Mouse (Mus musculus): Measurements from ENCODE around the gene Slc25a47.

DNA sequence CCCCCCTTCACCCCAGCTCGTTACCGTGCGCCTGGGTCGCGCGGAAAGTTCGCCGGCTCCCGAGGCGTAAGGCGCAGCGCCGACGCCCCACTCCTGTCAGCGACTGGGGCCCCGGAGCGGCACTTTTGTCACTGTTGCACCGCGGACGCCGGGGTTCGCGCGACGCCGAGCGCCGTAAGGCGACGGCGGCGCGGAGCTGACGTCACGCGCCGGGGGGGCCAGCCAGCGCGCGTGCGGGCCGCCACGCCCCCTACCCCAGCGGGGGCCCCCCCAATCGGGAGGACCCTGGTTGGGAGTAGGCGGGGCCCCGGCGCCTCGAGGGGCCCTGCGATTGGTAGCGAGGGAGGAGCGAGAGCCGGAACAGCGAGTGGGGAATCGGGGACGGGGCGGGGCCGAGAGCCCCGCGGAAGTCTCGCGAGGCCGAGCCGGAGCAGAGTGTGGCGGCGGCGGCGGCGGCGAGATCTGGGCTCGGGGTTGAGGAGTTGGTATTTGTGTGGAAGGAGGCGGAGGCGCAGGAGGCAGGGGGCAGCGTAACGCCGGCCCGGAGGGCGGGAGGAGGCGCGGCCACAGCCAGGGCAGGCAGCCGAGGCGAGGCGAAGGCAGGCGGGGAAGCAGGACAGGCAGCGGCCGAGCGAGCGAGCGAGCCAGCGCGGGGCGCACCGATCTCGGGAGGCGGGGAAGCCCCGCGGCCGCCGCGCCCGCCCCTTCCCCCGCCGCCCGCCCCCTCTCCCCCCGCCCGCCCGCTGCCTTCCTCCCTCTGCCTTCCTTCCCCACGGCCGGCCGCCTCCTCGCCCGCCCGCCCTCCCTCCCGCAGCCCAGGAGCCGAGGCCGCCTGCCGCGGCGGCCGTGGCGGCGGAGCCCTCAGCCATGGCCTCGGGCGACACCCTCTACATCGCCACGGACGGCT, 43.0 kb upstream of the Slc25a47 start, which contains the start of gene Yy1:
- TF ChIP-seq CTCF (IDR thresholded peaks at IDR 0.05) (0 out of 2 replicates have a peak, but pooled peaks have one; percentile 6), POLR2A (IDR thresholded peaks at IDR 0.05; ENCODE audit: insufficient read depth, low read depth, low read length) (peak; percentile 76), EP300 (IDR thresholded peaks at IDR 0.05; ENCODE audit: insufficient read depth, low read depth, low read length) (no peak)

All from heart, adult 2 months (tissue).